Mouse (Mus musculus): Measurements from ENCODE around the gene Vsx1. TPM values are rescaled to one million over a fixed set of nuclear protein-coding genes. Genes with fewer than 3 reads are reported as not detected.

The Vsx1 gene
- polyA plus RNA-seq, 1 experiment, result not detected

GRCm38 (mm10) chr2:150638370-150638733, 50.8 kb downstream of the Vsx1 start:
- H3K4me2 ChIP-seq (ENCODE audit: low read depth), result no peak overlapping the region
- H3K79me2 ChIP-seq (ENCODE audit: control insufficient read depth, insufficient read depth), result no peaks in the 10 kb centered on the region
- no peaks in the 10 kb centered on the region for H3K36me3 ChIP-seq (ENCODE audit: control insufficient read depth, insufficient read depth)
- no peak overlapping the region for H3ac ChIP-seq (ENCODE audit: control insufficient read depth, insufficient read length)
- no peaks in the 10 kb centered on the region for H3K27me3 ChIP-seq (ENCODE audit: control insufficient read depth, insufficient read depth, insufficient read length)
- H3K4me3 ChIP-seq, result no peak overlapping the region
- TF ChIP-seq MYOG (IDR thresholded peaks at IDR 0.05; ENCODE audit: control insufficient read depth in 1 of 3, insufficient read depth in 1 of 3, insufficient read length in 2 of 3, low read depth in 2 of 3), result no peak
- TF ChIP-seq MYOD1 (IDR thresholded peaks at IDR 0.05; ENCODE audit: control insufficient read depth in 1 of 3, insufficient read length in 2 of 3, low read depth in 2 of 3), result no peak
- TF ChIP-seq SRF (IDR thresholded peaks at IDR 0.05; ENCODE audit: control insufficient read depth, insufficient read length, low read depth), result no peak
- no peak for TF ChIP-seq TCF12 (IDR thresholded peaks at IDR 0.05; ENCODE audit: insufficient read depth, poor library complexity, severe bottlenecking)
- TF ChIP-seq REST (IDR thresholded peaks at IDR 0.05; ENCODE audit: insufficient read depth, insufficient read length), result no peak
- no peak for TF ChIP-seq TCF3 (IDR thresholded peaks at IDR 0.05; ENCODE audit: insufficient read length, low read depth)
- TF ChIP-seq POLR2AphosphoS2 (IDR thresholded peaks at IDR 0.05; ENCODE audit: insufficient read length, low read depth), result no peak
- no peak for TF ChIP-seq CEBPB (IDR thresholded peaks at IDR 0.05; ENCODE audit: insufficient read depth, poor library complexity, severe bottlenecking)
- no peak for TF ChIP-seq MAX (IDR thresholded peaks at IDR 0.05; ENCODE audit: low read depth)
- no peak for TF ChIP-seq USF1 (IDR thresholded peaks at IDR 0.05; ENCODE audit: low read depth)
- no peak for TF ChIP-seq E2F4 (IDR thresholded peaks at IDR 0.05; ENCODE audit: insufficient read depth)
- no peak for TF ChIP-seq POLR2A (IDR thresholded peaks at IDR 0.05; ENCODE audit: insufficient read length, low read depth)

- no peaks in the 10 kb centered on the region for H3K27me3 ChIP-seq (ENCODE audit: control insufficient read depth, insufficient read depth, insufficient read length)
- no peaks in the 10 kb centered on the region for H3K36me3 ChIP-seq (ENCODE audit: control insufficient read depth, insufficient read depth)
- H3ac ChIP-seq (ENCODE audit: control insufficient read depth, insufficient read length), result no peak overlapping the region
- H3K4me3 ChIP-seq, result no peak overlapping the region
- no peak overlapping the region for H3K4me2 ChIP-seq (ENCODE audit: low read depth)
- H3K79me2 ChIP-seq (ENCODE audit: control insufficient read depth, insufficient read depth), result no peaks in the 10 kb centered on the region
- TF ChIP-seq POLR2AphosphoS2 (IDR thresholded peaks at IDR 0.05; ENCODE audit: insufficient read length, low read depth), result no peak
- TF ChIP-seq CEBPB (IDR thresholded peaks at IDR 0.05; ENCODE audit: insufficient read depth, poor library complexity, severe bottlenecking), result no peak
- no peak for TF ChIP-seq TCF3 (IDR thresholded peaks at IDR 0.05; ENCODE audit: insufficient read length, low read depth)
- no peak for TF ChIP-seq POLR2A (IDR thresholded peaks at IDR 0.05; ENCODE audit: insufficient read length, low read depth)
- no peak for TF ChIP-seq MYOG (IDR thresholded peaks at IDR 0.05; ENCODE audit: control insufficient read depth in 1 of 3, insufficient read depth in 1 of 3, insufficient read length in 2 of 3, low read depth in 2 of 3)
- TF ChIP-seq MYOD1 (IDR thresholded peaks at IDR 0.05; ENCODE audit: control insufficient read depth in 1 of 3, insufficient read length in 2 of 3, low read depth in 2 of 3), result no peak
- TF ChIP-seq REST (IDR thresholded peaks at IDR 0.05; ENCODE audit: insufficient read depth, insufficient read length), result no peak
- TF ChIP-seq USF1 (IDR thresholded peaks at IDR 0.05; ENCODE audit: low read depth), result no peak
- TF ChIP-seq E2F4 (IDR thresholded peaks at IDR 0.05; ENCODE audit: insufficient read depth), result no peak
Measured at GRCm38 (mm10) chr2:150637702-150638369, 51.3 kb downstream of the Vsx1 start.

GRCm38 (mm10) chr2:150635877-150636446, 53.2 kb downstream of the Vsx1 start:
- no peaks in the 10 kb centered on the region for H3K27me3 ChIP-seq (ENCODE audit: control insufficient read depth, insufficient read depth, insufficient read length)
- no peaks in the 10 kb centered on the region for H3K36me3 ChIP-seq (ENCODE audit: control insufficient read depth, insufficient read depth)
- H3K4me3 ChIP-seq, result no peak overlapping the region
- H3ac ChIP-seq (ENCODE audit: control insufficient read depth, insufficient read length), result no peak overlapping the region
- no peak for TF ChIP-seq USF1 (IDR thresholded peaks at IDR 0.05; ENCODE audit: low read depth)
- no peak for TF ChIP-seq MYOD1 (IDR thresholded peaks at IDR 0.05; ENCODE audit: control insufficient read depth in 1 of 3, insufficient read length in 2 of 3, low read depth in 2 of 3)
- no peak for TF ChIP-seq CEBPB (IDR thresholded peaks at IDR 0.05; ENCODE audit: insufficient read depth, poor library complexity, severe bottlenecking)
- no peak for TF ChIP-seq POLR2A (IDR thresholded peaks at IDR 0.05; ENCODE audit: insufficient read length, low read depth)
- no peak for TF ChIP-seq REST (IDR thresholded peaks at IDR 0.05; ENCODE audit: insufficient read depth, insufficient read length)
- H3K79me2 ChIP-seq (ENCODE audit: control insufficient read depth, insufficient read depth), result no peaks in the 10 kb centered on the region
- no peak overlapping the region for H3K4me2 ChIP-seq (ENCODE audit: low read depth)

Other genes starting within 250 kb of the Vsx1 start
- 0.35 TPM for gene Zfp442, start 237.9 kb downstream of the Vsx1 start, polyA plus RNA-seq (2012; fragmentation: generic; extraction: Trizol)
- 0.25 TPM for gene Zfp345, start 204.3 kb downstream of the Vsx1 start, polyA plus RNA-seq (2012; fragmentation: generic; extraction: Trizol)
- not detected for gene Cst7, start 118.9 kb downstream of the Vsx1 start, polyA plus RNA-seq (2012; fragmentation: generic; extraction: Trizol)
- 31.4 TPM for gene Apmap, start 80.8 kb downstream of the Vsx1 start, polyA plus RNA-seq (2012; fragmentation: generic; extraction: Trizol)
- gene Acss1, start 20.9 kb downstream of the Vsx1 start, polyA plus RNA-seq (2012; fragmentation: generic; extraction: Trizol), result not detected
- 8.8 TPM for gene Entpd6, start 59.7 kb upstream of the Vsx1 start, polyA plus RNA-seq (2012; fragmentation: generic; extraction: Trizol)
- gene Pygb, start 97.4 kb upstream of the Vsx1 start, polyA plus RNA-seq (2012; fragmentation: generic; extraction: Trizol), result 23.8 TPM
- gene Abhd12, start 215.4 kb upstream of the Vsx1 start, polyA plus RNA-seq (2012; fragmentation: generic; extraction: Trizol), result 50.7 TPM
- 7.5 TPM for gene Gins1, start 216.0 kb upstream of the Vsx1 start, polyA plus RNA-seq (2012; fragmentation: generic; extraction: Trizol)